Mouse (Mus musculus) 416B (cell line): Measurements from ENCODE around the gene Susd2.
A peak's percentile ranks its signal among the peaks of the same experiment; 100 is the strongest.

Experiments
- DNase-seq: peaks from one replicate; pipeline ENCODE4 v3.0.0; 2011; ENCODE audit warnings: low read depth

Gene Susd2

DNA sequence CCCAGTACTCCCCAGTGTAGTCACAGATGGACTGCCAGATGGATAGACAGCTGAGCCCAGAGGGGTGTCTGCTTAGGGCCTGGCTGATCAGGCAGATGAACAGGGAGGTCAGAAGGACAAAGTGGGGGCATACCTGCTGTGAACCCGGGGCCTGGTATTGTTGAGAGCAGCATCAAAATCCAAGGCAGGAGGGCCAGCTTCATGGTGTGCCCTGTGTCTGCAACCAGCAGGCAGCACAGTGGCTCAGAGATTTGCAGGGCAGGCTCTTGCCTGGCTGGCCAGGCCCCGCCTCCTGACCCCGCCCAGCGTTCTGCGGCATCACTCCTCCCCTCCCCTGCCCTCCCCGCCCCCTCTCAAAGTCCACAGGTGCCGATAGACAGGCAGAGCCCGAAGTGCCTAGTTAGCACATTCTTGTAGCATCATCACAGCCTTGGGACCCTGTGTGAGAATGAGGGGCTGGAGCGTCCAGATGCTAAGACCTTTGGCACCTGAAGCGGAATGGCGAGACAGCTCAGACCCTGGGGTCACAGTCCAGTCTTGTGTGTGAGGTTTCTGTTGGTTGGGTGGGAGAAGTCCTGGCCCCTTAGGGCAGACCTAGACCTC lies at the start of gene Susd2:
TSS of gene Susd2 (minus strand) at position 268 of the 603 bp plus-strand sequence.
- DNase-seq, result no peak

DNA sequence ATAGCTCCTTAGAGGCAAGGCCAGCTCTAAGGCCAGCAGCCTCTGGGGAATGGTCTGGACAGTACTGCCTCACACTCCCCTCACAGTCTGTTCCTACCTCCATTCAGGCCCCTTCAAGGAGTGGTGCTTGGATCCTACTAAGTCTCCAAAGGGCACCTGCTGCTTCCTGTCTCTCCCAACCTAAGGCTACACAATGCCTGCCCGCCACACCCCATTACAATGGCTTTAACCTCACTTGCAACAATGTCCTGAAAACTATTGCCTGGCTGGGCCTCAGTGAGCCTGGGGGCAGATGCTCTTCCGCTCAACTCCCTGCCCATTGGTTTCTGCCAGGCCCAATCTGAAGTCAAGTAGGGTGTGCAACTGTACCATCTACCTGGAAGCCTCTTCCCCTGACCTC lies 44.8 kb upstream of the Susd2 start:
- DNase-seq, result no peak

DNA sequence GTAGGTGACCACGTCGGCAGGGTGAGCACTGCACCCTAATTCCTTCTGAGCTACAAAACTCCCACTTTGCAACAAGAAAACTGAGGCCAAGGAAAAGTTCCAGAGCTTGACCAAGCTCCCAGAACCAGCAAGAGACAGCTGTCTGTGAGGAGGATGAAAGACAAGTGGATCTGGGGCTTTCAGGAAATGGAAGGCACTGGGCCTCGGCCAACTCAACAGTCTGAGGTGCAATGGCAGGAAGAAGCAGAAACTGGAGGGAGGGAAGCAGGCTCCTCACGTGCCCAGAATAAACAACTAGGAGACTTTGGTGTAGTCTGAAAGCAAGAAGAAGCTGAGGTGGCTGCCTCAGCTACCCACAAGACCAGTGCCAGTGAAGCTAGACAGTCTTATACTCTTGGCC lies 42.9 kb upstream of the Susd2 start:
- peak; percentile 38 for DNase-seq

DNA sequence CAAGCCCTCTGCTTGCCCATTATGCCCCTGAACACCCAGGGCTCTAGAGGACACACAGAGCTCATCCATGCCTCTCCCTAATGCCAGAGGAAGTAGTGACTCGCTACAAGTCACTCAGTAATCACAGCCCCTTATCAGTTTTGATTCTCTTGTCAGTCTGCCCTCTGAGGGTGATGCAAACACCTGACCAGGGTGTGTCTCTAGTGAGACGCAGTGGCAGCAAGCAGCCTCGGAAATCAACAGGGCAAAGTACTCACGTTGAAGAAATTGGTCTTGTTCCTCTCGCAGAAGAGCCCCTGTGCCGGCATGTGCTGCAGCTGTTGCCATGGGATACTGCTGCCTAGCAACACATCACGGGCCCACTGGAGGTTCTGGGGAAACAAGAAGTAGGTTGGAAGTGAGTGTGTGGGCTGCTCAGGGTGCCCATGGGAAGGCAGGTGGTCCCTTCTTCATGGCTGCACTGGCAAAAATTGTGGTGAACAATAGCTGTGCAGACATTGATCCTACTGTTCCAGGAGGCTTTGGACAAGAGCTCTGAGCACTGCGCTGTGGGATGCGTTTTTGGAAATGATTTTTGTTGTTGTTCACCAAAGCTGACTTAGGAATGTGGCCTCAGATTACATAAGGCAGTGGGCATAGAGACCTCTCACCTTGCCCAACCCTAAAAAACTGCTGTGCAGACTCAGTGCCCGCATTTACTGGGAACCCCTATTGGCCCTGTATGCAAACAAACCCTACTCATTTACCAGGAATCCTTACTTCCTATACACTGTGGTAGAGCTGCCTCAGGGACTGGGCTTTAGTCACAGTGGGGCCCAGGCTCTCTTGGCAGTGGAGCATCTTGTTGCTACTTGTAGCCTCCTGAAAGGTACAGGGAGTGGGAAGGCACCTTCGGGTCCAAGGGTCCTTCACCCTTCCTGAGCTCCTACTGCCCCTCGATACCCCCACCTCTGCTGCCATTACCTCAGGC lies 40.5 kb upstream of the Susd2 start:
- peak; percentile 24 for DNase-seq

DNA sequence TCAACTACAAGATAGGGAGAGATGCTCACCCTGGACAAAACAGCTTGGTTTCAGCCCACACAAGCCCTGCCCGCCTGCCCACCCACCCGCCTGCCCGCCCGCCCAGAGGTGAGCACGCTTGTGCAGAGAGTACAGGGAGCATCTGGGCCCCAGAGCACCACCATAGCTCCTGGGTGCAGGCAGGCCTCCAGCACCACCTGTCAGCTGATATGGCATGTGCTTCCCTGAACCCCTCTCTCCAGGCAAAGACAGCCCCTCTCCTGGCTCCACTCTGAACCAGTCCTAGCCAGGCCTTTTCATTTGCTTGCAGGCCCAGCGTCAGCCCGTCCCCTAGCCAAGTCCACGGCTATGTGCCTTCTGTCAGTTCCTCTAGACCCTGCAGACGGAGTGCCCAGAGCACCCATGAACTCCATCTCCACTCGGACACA lies 36.8 kb upstream of the Susd2 start:
- DNase-seq, result no peak

DNA sequence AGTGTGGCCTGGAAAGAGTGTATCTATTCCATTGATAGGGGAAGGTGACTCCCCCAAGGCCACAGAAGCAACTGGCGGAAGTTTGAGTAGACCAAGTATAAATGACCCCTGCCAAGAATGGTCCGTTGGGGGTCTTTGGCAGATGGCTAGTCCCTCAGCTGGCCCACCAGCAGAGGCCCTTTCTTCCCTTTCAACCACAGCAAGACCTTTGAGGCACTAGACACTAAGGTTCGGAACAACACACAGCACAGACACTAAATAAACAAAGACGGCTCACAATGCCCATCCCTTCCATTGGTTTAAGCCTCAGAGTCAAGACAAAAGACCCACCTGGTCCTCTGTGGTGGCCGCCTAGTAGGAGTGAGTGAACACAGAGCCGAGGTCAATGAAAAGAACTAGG lies 35.4 kb upstream of the Susd2 start:
- no peak for DNase-seq

DNA sequence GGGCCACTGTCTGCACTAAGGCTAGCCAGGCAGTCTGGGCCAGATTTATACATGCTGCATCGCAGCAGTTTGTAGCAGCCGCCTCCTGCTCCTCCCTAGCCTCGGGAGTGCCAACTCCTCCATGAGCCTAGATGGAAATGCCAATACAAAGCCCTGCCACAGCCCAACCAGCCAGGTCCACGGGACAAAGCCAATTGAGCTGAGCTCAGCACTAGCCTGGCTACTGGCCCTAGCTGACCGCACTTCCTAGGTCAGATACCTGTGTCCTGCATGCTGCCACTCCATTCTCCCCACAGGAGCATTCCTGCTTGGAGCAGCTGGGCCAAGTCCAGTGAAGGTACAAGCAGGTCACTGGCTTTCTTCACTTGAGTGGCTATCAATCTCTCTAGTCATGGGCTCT lies 34.2 kb upstream of the Susd2 start:
- no peak for DNase-seq

DNA sequence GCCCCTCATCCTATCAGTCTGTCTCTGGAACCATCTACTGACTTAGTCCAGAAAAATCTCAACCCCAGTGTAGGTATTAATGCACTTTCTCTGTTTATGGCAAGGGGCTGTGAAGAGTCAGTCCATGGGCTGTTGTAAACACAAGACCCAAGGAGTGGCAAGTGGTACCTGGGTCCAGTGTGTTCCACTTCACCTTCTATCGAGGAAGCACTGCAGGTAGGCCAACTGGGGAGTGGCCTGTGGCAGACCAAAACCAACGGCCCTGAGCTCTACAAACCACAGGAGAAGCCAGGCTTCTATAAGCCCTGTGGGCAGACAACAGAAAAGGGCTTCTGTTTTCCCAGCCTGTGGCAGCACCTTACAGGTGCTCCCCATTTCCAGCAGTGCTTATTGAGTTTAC lies 33.8 kb upstream of the Susd2 start:
- no peak for DNase-seq

DNA sequence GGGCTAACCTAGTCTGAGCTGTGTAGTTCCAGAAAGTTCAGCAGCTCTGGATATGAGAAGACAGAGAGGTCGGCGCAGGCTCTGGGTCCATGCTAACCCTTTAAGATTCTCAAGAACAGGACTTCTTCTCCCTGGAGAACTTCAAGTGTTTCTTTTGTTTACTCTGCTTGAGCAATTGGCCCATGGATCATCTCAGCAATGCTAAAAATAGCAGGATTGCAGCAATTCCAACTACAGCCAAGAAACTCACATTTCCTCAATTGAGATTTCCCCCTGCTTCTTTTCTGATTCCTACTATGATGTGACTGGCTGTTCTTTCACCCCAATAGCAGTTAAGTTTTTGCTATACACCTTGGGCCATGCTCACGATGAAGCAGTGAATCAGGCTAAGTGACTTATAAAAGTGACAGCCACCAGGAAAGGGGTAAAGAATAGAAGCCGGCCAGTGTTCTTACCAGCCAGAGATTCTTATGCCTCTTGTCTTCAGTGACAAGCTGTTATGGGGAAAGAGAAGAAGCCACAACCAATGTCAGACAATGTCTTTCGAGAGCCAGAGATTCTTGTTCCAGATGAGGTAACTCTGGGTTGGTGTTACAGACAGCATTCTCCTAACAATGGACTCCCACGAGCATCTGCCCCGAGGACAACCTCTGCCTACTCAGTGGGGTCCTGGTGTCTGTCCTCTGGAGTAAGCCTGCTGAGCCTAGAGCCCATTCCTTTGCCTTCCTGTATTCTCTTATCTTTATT lies 33.2 kb upstream of the Susd2 start:
- peak; percentile 44 for DNase-seq

DNA sequence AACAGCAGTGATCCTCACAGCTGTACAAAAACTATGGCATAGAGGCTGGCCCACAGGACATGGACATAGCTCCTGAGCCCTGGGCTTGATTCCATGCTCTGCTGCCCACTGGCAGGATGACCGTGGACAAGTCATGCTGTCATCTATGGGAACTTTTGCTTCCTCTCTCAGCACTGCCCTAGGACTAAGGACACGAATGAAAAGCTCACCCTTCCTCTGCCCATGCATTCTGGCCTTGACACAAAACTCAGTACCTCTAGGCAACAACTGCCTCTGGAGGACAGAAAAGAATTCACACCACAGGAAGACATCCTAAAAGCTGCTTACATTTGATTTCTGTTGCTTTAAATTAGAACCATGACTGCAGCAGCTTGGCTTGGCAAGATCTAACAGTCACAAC lies 32.5 kb upstream of the Susd2 start:
- DNase-seq, result no peak

DNA sequence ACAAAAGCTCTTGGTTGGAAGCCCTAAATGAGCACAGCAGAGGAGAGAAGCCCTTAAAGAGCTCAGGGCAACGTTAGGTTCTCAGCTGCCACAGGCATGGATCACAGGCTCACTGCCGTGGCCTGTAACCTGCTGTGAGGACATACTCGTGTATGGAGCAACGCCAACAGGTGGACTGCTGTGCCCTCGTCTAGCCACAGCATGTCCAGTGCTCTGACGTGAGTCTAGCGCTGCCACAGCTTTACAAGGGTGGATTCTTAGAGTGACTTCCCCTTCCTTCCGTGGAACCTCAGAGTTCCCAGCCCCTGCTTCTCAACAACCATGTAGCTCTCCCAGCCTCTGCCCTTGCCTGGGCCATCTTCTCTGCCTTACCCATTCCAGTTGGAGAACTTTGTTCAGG lies 31.8 kb upstream of the Susd2 start:
- DNase-seq, result no peak

DNA sequence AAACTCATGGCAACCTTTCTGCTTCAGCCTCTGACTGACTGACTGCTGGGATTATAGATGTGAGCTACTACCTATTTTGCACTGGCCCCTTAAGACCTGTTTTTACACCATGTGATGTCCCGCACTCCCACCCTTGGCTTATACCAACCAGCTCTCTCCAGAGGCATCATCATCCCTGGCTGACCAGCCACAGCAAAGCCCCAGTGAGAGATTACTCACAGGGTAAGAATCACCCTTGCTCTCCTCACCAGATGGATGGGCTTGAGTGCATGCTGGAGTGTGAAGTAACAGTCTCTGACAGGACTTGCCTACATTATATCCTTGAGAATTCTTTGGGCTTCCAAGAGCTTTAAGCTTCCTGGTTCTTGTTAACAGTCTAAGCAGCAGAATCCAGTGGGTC lies 26.1 kb upstream of the Susd2 start:
- no peak for DNase-seq

DNA sequence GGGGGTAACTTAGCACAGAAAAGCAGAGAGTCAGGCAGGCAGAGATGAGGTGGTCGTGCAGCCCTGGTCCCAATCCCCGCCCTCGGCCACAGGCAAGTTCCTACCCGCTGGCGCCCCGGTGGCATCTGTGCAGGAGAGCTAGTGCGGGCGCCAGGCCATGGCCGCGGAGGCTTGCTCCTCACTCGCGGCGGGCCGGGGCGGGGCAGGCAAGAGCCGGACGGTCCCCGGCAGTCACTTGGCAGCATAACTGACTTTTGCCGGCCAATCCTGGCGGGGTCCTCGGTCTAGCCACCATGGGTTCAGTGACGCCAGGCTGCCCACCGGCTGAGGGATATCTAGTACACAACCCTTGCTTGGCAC lies 24.1 kb upstream of the Susd2 start:
- DNase-seq, result peak; percentile 51

DNA sequence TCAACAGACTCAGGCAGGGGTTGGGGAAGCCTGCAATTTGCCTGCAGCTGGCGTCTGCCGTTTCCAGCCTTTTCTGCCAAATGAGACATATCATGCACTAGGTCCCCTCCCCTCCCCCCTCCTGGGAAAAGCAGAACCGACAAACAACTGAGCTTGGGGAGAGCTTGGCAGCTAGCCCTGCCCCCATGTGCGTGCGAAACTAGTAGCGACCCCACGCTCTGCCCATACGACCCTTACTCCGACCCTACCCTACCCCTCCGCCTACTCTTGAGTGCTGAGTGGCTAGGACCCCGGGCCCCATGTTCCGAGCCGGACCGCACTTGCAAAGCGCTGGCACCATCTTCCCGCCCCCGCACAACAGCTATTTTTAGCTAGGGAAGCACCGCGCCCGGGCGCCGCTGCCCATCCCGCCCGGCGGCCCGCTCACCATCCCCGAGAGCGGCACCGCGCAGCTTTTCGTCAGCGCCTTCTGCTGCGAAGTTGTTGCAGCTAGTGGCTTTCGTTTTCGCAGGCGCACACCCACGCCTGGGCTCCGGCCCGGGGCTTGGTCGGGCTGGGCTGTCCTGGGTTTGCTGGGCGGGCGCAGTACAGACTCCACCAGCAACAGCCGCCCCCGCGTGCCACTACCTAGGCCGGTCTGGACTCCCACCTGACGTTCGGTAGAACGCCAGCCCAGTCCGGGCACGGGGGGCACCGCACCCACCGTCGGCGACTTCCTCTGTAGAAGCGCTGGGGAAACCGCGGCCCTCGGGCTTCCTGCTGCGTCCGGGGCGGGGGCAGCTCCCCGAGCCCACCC lies 23.5 kb upstream of the Susd2 start:
- peak; percentile 66 for DNase-seq

DNA sequence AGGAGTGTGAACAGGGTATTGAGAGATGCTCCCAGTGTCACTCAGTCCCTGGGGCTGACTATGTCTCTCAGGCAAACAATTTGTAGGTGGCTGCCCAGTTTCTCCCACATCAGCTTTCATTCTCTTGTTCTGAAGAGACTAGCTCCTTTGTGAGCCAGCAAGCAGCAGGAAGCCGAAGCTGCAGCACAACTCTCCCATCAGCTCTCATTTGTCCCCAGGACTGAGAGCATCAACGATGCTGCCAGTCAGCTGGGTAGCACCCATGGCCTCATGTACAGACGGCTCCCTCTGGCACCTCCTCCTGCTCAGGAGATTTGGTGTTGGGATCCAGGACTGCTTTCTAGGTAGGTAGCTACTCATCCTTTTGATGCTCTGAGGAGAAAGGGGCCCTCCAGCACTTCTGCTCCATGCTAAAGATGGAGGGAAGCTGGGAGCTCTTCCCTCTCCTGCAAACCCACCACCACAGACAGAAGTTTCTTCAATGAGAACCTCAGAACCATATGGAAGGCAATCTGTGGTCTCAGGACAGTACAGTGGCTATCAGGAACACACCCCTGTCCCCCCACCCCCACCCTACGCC lies 22.7 kb upstream of the Susd2 start:
- DNase-seq, result no peak

DNA sequence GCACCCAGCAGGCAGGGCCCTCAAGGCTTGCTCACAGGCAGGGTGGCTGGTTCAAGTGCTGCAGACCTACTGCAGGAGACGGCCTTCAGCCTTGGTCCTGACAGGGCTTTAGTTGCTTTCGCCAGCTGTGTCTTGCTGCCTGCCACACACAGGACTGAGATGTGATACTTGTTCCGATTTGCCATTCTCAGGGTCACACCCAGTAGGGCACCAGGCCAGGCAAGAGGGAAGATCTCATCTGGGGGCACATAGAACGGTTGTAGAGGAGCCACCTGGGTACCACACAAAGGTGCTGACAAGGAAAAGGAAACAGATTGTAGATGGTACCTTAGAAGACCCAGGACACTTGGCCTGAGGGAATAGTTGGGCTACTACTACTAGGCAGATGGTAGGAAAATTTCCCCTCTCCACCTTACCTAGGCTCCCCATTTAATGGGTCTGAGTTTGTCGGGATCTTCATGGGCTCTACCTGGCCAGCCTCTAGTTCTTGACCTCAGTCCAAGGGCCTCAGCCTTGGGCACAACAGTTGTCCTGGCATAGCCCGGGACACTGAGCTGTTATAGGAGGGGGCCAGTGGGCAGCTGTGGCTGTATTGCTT lies 21.0 kb upstream of the Susd2 start:
- DNase-seq, result no peak

DNA sequence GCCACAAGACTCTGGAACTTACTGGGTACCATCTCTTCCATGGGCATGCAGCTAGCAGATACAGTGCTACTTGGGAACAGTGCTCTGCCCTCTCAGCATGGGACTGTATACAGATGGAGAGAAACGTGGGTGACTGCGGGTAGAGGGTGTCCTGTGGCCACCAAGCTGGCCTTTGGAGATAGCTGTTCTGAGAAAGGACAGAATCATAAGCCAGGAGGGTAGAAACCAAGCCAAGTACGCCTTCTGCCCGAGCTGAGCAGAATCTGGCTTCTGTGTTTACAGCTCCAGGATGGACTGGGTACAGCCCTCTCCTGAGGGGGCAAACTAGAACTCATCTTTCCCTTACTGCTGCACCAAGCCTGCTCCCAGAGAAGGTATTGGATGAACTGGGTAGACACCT lies 18.8 kb upstream of the Susd2 start:
- DNase-seq, result no peak

DNA sequence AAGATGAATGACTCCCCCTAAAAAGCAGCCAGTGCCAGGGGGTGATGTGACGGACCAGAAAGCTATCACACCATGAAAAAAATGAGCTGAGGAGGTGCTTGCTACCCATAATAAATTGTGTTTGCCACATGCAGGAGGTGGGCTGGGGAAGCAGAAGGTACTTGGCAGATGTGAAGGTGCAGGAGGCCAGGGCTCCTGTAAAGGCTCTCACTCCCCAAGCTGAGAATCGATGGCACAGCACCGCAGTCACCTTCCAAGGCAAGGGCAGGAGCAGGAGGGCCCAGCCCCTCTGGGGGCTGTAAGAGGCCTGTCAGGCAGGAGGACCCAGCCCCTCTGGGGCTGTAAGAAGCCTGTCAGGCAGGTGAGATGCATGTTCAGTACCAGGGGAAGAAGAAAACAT lies 18.1 kb upstream of the Susd2 start:
- DNase-seq, result no peak

DNA sequence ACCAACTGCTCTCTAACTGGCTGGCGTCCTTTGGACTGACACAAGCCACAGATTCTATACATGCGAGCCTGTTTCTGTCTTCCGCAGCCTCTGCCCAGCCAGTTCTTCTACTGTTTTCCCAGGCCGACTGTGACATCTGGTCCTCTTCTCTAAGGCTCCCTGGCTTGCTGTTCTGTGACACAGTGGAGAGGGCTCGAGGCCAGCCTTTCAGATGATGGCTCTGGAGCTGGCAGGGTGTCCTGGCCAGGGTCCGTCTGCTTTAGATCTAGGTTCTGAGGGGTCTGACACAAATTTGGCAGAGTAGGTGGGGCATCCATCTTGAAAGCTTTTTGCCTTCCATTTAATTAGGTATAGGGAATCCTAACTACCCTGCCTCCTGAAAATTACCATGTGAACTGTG lies 17.6 kb upstream of the Susd2 start:
- no peak for DNase-seq

DNA sequence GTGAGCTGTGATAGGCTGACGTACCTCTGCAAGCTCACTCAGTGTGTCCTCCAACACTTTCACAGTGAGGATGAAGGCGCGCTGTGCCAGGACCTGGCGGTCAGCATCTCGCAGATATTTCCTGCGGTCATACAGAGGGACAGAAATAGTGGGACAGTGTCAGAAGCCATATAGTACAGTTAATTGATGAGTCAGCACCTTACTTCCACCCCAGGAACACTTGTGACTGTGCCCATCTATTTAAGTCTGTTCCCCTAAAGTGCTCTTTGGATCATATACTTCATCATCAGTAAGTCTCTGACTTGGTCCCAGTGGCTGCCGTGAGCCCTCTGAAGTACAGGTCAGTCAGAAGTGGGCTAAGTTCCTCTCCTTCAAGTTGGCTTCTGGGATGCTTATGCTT lies 14.0 kb upstream of the Susd2 start:
- DNase-seq, result no peak

DNA sequence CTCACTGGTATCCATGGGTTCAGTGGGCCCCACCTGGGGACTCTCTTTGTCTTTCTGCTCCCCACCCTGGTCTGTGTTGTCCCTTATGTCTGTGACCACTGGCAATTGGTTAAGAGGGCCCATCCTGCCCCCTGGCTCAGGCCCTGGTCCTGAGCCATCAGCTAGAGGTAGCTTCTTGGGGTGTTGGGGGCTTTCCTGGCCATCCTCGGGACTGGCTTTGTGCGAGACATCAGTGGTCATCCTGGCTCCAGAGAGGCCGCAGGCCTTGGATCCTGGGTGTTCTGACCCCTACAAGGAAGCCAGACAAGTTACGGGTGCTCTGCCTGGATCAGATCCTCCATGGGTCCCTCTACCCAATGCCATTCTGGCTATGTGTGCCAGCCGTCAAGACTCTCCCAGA lies 13.4 kb upstream of the Susd2 start:
- DNase-seq, result no peak
